Mouse (Mus musculus): Measurements from ENCODE around the gene Plpp1.
A peak's percentile ranks its signal among the peaks of the same experiment; 100 is the strongest.

Plpp1 gene

GRCm38 (mm10) chr13:112822413-112822812 lies 21.8 kb downstream of the Plpp1 start:
- DNase-seq: no peak

DNA sequence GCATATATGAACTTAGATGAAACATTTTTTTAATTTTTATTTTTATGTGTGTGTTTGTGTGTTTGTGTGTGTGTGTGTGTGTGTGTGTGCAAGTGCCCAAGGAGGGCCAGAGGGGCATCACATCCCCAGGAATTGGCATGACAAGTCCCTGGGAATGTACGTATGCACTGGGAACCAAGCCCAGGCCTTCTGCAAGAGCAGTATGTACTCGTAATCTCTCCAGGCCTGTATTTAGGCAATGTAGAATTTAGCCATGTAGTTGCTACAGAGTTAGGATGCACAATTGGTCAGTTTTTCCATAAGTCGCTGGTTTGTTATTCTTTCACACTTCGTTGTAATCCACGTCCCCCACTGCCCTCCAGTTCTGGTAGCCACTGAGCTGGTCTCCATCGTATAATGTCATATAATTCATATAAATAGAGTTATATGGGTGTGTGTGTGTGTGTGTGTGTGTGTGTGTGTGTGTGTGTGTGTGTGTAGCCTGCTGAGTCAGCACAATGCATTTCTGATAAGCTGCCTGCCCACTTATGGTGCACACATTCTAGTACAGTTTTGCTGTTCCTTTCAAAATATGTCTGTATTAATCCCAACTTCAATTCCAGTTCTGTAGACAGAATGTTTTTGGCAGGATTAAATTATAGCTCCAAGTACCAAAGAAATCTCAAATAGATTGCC lies 22.8 kb downstream of the Plpp1 start:
- no peak for DNase-seq

- no peak for DNase-seq
These were observed 23.5 kb downstream of the Plpp1 start for GRCm38 (mm10) chr13:112823911-112824648.

- no peak for DNase-seq
These were observed 24.9 kb downstream of the Plpp1 start for GRCm38 (mm10) chr13:112825479-112825878.

- no peak for DNase-seq
These were observed 29.0 kb downstream of the Plpp1 start for GRCm38 (mm10) chr13:112829619-112830018.

GRCm38 (mm10) chr13:112832589-112832988 lies 32.0 kb downstream of the Plpp1 start:
- no peak for DNase-seq

DNA sequence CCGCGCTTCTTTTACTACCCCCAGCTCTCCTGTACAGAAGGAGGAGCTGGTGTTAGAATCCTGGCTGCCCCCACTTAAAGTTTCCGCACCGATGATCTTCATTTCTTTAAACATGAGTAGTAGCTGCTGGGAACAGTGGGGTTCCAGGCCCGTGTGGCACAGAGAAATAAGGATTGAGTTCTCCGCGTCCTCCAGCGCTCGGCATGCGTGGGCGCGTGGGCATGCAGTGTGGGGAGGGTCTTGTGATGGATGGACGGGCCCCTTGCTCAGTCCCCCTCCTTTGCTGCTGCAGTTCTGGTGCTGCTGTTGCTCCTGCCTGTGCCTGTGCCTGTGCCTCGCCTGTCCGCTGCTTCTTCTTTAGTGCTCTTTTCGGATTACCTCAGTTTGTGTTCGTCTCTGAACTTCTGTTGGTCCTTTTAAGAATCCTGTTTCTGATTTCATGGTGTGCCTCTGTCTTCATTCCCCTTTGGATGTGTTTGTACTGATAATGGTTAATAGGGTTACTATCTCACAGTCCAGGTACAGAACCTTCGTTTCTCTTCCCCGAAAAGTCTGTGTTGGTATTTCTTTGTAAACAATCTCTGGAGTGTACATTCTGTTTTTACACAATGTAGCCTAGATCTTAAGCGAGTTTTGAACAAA lies 32.8 kb downstream of the Plpp1 start:
- no peak for DNase-seq

DNA sequence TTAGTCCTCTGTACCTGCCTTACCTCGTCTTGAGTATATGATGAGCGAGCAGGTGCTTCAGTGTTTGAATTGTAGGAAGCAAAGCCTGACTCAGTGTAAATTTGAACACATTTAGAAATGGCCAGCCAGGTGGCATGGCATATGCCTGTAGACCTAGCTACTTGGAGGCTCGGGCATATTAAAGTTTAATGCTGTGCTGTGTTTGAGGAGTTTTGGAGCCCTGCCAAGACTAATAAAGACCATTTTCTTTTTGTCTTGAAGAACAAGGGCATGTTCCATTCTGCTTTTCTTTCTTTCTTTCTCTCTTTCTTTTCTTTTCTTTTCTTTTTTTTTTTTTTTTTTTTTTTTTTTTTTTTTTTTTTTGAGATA lies 33.3 kb downstream of the Plpp1 start:
- no peak for DNase-seq

DNA sequence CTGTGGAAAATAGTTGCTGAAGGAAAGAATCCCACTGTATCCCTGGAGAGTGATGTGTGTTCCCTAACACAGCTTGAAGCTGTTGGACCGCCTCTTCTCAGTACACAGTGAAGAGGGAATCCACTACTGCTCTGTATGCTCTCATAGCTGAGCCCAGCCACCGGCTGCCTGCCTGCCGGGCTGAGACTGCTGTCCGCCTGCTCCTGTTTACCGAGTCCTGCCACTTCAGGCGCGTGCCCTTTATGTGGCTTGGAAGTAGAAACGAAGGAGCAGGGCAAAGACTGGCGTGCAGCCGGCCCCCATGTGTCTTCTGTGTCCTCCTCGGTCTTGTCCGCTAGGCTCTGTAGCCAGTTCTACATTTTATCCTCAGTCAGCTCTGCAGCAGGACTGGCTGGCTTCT lies 34.5 kb downstream of the Plpp1 start:
- no peak for DNase-seq

GRCm38 (mm10) chr13:112836951-112837350 lies 36.4 kb downstream of the Plpp1 start:
- DNase-seq: no peak

DNA sequence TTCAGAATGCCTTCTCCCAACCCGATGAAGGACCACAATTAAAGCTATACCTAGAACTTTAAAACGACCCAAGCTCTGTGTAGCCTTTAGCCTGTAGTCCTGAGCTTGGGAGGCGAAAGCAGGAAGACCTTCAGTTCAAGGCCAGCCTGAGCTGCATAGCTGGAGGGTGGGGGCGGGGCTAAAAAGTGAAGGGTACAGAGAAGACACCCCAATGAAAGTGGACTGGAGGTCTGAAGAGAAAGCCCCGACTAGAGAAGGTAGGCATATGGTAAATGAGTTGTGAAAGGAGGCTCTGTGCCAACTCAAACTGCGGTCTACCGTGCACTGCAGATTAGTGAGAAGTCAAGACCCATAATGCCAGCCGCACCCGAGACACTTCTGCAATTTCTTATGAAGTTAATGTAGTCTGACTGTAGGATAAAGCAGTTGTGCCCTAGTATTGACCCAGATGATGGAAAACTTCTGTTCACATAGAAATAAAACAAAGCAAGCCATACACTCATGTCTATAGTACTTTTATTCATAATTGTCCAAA lies 37.1 kb downstream of the Plpp1 start:
- DNase-seq: no peak

DNA sequence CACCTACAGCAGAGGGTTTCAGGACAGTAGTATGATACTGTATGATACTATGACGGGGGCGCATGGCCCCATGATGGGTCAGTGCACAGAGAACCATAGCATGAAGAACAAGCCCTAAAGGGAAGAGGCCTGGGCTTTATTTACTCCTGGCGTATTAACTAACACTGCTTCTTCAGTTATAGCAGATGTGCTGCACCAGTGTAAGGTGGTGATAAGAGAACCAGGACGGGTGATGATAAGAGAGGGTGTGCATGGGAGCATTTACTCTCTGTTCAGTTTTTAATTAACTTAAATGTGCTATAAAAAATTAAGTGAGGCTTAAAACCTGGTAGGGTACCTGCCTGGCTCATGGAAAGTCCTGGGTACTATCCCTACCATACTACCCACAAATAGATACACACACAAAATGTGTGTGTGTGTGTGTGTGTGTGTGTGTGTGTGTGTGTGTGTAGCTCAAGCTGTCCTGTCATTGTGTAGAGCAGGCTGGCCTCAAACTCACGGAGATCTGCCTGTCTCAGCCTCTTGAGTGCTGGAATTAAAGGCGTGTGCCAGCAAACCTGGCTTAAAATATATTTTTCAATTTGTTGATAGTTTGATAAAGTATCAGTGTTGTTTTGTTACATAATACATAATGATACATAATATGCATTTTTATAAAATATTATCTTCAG lies 38.1 kb downstream of the Plpp1 start:
- DNase-seq: no peak

- DNase-seq: no peak
These were observed 39.9 kb downstream of the Plpp1 start for GRCm38 (mm10) chr13:112840241-112841087.

GRCm38 (mm10) chr13:112845931-112846330 lies 45.3 kb downstream of the Plpp1 start:
- DNase-seq: no peak

- DNase-seq: no peak
These were observed 53.2 kb downstream of the Plpp1 start for GRCm38 (mm10) chr13:112853710-112854316.

GRCm38 (mm10) chr13:112854402-112854801 lies 53.8 kb downstream of the Plpp1 start:
- no peak for DNase-seq

DNA sequence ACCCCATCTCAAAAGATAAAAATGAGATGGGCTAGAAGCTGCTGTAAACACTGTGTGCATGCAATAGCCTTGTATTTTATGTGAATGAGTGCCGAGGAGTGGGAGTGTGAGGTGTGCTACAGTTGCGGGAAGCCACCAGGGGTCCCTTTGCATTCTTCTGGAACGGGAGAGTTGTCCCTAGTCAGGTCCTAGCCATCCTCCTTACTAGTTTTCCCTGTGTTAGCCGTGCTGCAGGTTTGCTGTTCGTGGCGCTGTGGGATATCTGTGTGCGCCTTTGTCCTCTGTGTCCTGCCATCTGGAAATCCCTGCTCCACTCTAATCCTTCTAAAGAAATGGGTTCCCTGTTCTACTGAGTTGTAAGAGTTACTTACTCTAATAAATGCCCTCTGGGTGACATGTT lies 57.3 kb downstream of the Plpp1 start:
- no peak for DNase-seq

DNA sequence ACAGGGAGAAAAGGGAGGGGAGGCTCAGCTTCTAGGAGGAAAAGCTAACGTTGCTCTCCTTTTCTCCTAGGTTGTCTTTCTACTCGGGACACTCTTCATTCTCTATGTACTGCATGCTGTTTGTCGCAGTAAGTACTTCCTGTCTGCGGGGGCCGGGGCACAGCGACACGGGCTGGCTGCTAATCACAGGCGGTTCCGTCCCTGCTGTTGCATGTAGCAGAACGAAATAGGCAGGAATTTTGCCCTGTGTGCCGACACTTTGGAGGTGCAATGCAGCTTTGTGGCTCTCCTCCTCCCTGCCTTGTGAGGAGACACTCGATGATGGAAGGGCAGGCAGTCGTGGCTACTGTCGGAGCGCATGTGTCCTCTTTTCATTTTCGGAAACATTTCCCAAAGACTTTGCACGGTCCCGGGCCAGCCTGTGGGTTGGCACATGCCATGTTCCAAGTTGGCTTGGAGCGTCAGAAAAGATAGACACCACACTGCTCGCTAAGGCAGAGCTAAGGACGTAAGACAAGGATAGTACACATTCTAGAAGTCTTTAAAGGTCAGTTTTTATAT lies 59.1 kb downstream of the Plpp1 start:
- no peak for DNase-seq

DNA sequence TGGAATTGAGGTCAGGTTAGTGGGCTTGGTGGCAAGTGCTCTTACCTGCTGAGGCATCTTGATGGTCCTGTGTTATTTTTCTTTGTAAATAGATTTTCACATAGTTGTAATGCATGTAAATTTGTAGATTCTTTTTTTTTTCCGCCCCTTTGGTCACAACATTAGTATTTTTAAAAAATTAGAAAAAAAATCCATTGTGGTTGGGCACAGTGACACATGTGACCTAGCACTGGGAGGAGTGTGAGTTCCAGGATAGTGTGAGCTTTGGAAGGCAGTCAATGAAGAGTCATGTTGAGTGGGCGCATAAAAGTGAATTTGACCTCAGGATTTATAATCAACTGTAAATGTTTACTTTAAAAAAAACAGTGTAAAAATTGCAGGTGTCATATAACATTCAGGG lies 59.8 kb downstream of the Plpp1 start:
- no peak for DNase-seq

- DNase-seq: no peak
These were observed 60.3 kb downstream of the Plpp1 start for GRCm38 (mm10) chr13:112860911-112861310.

GRCm38 (mm10) chr13:112861825-112862306 lies 61.3 kb downstream of the Plpp1 start:
- DNase-seq: peak; percentile 54

All from kidney, adult 11 months (tissue).